Mouse (Mus musculus): Measurements from ENCODE around the gene Methig1.

DNA sequence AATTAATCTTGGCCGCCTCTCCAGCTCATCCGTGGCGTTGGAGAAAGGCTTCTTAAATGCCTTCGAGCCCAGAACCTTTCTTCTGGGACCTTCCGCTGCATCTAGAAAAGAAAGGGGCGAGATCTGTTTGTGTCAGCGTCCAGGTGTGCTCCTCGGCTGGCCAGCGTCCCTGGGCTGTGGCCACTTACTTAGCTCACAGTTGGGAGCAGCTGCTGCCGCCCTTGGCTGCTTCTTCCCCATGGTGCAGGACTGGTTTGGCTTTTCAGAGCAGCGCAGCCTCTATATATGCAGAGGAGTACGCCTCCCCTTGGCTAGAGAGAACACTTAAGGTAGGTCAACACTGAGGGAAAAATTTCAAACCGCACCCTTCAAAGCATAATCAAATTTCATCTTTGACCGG is 71.0 kb downstream of the Methig1 start:
- TF ChIP-seq CTCF (IDR thresholded peaks at IDR 0.05; ENCODE audit: borderline replicate concordance, insufficient read depth, low read depth, low read length): no peak
- TF ChIP-seq POLR2A (IDR thresholded peaks at IDR 0.05; ENCODE audit: borderline replicate concordance, insufficient read depth, low read length): no peak

All from cerebellum, adult 2 months (tissue).